Mouse (Mus musculus): ENCODE results near the gene Map3k13.

Map3k13 gene

GRCm38 (mm10) chr16:21852374-21852773 lies 58.2 kb downstream of the Map3k13 start:
- DNase-seq (ENCODE audit: low spot score): no peak

GRCm38 (mm10) chr16:21853446-21853941 lies 59.3 kb downstream of the Map3k13 start:
- no peak for DNase-seq (ENCODE audit: low spot score)

- no peak for DNase-seq (ENCODE audit: low spot score)
Observed at GRCm38 (mm10) chr16:21854589-21855284, 60.6 kb downstream of the Map3k13 start.

GRCm38 (mm10) chr16:21856134-21856533 lies 62.0 kb downstream of the Map3k13 start:
- DNase-seq (ENCODE audit: low spot score): no peak

- no peak for DNase-seq (ENCODE audit: low spot score)
Observed at GRCm38 (mm10) chr16:21857126-21857644, 63.0 kb downstream of the Map3k13 start.

- no peak for DNase-seq (ENCODE audit: low spot score)
Observed at GRCm38 (mm10) chr16:21858163-21858562, 64.0 kb downstream of the Map3k13 start.

GRCm38 (mm10) chr16:21858882-21859281 lies 64.7 kb downstream of the Map3k13 start:
- DNase-seq (ENCODE audit: low spot score): no peak

- DNase-seq (ENCODE audit: low spot score): no peak
Observed at GRCm38 (mm10) chr16:21862448-21862847, 68.3 kb downstream of the Map3k13 start.

- no peak for DNase-seq (ENCODE audit: low spot score)
Observed at GRCm38 (mm10) chr16:21865250-21865982, 71.3 kb downstream of the Map3k13 start.

- no peak for DNase-seq (ENCODE audit: low spot score)
Observed at GRCm38 (mm10) chr16:21865983-21866575, 71.9 kb downstream of the Map3k13 start.

- DNase-seq (ENCODE audit: low spot score): no peak
Observed at GRCm38 (mm10) chr16:21867727-21868126, 73.6 kb downstream of the Map3k13 start.

- no peak for DNase-seq (ENCODE audit: low spot score)
Observed at GRCm38 (mm10) chr16:21868651-21869050, 74.5 kb downstream of the Map3k13 start.

GRCm38 (mm10) chr16:21869879-21870278 lies 75.7 kb downstream of the Map3k13 start:
- no peak for DNase-seq (ENCODE audit: low spot score)

- DNase-seq (ENCODE audit: low spot score): no peak
Observed at GRCm38 (mm10) chr16:21877735-21878134, 83.6 kb downstream of the Map3k13 start.

GRCm38 (mm10) chr16:21878834-21879233 lies 84.7 kb downstream of the Map3k13 start:
- no peak for DNase-seq (ENCODE audit: low spot score)

- no peak for DNase-seq (ENCODE audit: low spot score)
Observed at GRCm38 (mm10) chr16:21881181-21881580, 87.0 kb downstream of the Map3k13 start.

GRCm38 (mm10) chr16:21881582-21882259 lies 87.6 kb downstream of the Map3k13 start:
- no peak for DNase-seq (ENCODE audit: low spot score)

GRCm38 (mm10) chr16:21887601-21888000 lies 93.5 kb downstream of the Map3k13 start:
- DNase-seq (ENCODE audit: low spot score): no peak

GRCm38 (mm10) chr16:21893890-21894289 lies 99.7 kb downstream of the Map3k13 start:
- DNase-seq (ENCODE audit: low spot score): no peak

GRCm38 (mm10) chr16:21901286-21901685 lies 107.1 kb downstream of the Map3k13 start:
- DNase-seq (ENCODE audit: low spot score): no peak

GRCm38 (mm10) chr16:21904636-21905035 lies 110.5 kb downstream of the Map3k13 start:
- no peak for DNase-seq (ENCODE audit: low spot score)

GRCm38 (mm10) chr16:21905996-21906395 lies 111.8 kb downstream of the Map3k13 start:
- no peak for DNase-seq (ENCODE audit: low spot score)
